Mouse (Mus musculus) heart, adult 8-10 months (tissue): ENCODE data around the gene Osbpl10. TPM values are rescaled to one million over a fixed set of nuclear protein-coding genes. Genes with fewer than 3 reads are reported as not detected.

Experiments used
- DNase-seq: peaks from one replicate; pipeline ENCODE4 v3.0.0; 2022; ENCODE audit warnings: low spot score
- total RNA-seq, 4 experiments: library from RNA; stranded (reverse); gene quantifications; 2 replicates each; pipeline ENCODE4 v1.2.4; 2022

Osbpl10 gene
- total RNA-seq, 4 experiments from 2014 or later, result 2.5 to 4.9 (median 3.3) TPM

DNA sequence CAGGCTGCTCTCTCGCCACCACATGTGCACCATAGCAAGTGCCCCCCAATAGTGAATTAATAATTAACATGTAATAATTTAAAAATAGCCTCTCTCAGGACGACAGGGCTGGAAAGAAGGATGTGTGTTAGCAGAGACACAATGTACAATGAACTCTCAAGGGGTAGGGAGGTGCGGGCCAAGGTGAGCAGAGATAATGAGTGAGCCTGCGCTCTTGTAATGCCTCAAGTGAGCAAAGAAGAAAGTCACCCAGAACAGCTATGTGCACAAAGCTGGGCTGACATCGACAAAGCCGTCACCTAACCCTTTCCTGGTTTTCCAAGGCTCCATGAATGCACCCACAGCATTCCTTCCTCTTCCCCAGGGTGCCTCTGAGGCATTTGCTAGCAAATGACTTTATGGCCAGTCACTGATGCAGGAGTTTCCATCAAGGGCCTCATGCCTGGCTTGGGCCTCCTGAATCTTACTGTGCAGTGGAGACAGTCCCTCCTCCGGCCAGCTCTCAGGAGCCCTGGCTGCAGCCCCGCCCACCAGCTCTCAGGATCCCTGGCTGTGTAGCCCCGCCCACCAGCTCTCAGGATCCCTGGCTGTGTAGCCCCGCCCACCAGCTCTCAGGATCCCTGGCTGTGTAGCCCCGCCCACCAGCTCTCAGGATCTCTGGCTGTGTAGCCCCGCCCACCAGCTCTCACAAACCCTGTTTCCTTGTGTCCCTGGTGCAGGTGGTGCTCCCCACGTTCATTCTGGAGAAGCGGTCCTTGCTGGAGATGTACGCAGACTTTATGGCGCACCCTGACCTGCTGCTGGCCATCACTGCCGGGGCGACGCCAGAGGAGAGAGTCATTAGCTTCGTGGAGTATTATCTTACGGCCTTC is 237.7 kb downstream of the Osbpl10 start:
- no peak for DNase-seq

- no peak for DNase-seq
These were observed 239.6 kb downstream of the Osbpl10 start for GRCm38 (mm10) chr9:115217984-115218383.

DNA sequence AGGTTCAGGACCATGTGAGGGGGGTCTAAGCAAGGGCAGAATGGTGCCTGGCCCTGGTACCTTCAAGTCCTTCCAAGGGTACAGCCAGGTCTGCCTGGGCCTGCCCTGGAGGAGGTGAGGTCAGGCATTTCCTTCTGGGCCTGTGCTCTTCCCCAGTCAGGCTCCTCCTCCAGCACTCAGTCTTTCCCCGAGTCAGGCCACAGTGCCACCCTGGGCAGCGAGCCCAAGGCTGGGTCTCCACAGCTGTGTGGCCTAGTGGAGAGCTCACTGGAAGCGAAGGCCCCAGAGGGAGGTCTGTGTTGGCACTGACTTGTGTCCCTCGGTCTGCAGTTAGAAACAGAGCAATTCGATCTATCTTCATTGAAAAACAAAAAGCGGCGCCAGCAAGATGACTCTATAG is 242.1 kb downstream of the Osbpl10 start:
- DNase-seq, result no peak

GRCm38 (mm10) chr9:115221265-115221664 is 242.9 kb downstream of the Osbpl10 start:
- no peak for DNase-seq

DNA sequence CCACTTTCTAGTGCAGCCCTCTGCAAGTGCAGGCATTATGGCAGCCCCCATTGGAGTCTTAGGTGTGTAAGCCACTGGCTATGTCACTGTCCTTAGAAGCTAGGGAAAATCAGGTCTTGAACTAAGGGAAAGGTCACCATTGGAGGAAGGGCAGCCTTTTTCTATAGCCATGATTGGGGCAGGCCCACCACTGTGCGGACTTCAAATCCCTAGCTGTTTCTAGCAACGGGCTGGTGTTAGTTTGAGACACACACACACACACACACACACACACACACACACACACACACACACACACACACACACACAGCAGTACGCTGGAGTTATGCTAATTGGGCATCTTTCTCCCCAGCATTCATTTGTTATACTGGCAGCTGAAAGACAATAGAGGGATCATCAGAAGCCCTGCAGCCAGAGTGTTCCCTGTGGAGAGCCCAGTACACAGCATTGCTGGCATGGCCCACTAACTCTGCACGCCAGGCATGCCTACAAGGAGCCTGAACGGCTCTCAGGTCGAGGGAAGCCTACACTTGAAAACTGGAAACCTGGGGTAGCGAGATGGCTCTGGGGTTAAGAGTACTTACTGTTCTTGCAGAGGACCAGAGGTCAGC is 246.5 kb downstream of the Osbpl10 start:
- DNase-seq, result no peak

DNA sequence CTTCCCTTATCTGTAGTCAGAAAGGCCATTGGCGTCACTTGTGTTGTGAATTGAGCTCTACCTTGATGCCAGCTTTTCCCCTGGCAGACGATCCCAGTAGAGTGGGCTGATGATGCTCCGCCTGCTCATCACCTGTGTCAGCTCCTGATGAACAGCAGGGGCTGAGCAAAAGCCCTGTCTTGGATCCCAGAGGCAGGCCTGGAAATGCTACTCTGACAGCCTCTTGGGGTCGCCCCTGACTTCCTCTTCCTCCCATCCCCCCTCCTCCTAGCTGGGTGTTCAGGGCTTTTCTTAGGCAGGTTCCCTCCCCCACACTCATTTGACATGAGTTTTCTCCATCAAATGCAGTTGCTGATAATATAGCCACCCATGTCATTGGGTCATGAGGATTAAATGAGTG is 250.8 kb downstream of the Osbpl10 start:
- no peak for DNase-seq

GRCm38 (mm10) chr9:115229676-115230075 is 251.3 kb downstream of the Osbpl10 start:
- DNase-seq, result no peak

DNA sequence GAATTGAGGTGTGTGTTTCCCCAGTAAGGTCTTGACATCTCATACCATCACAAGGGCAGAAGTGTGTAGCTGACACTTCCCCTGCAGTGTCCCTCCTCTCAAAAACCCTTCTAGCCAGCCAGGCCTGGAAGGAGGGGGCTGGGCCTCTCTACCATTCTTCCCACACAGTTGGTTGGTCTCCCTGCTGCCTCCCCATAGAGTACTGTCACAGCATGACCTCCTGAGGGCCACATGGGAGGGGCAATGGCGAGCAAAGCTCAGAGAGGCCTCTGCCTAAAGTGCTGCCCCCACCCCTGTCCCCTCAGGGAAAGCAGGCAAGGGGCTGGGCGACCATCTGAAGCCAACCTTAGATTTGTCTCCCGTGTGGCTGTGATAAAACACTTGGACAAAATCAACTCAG is 251.8 kb downstream of the Osbpl10 start:
- DNase-seq, result no peak

GRCm38 (mm10) chr9:115231476-115231875 is 253.1 kb downstream of the Osbpl10 start:
- no peak for DNase-seq

DNA sequence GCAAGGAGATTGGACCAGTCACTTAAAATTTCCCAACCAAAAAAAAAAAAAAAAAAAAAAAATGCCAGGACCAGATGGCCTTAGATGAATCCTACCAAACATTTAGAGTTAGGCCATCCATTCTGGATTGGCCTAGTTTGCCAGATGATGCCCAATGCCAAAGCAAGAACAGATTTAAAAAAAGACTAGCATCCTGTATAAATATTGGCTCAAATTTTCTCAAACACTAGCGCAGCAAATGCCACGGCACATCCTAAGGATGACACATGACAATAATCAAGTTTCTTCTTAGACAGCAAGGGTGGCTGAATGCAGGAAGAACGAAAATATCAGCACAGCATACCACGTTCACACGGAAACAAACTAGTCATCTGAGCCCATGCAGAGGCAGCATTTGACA is 255.4 kb downstream of the Osbpl10 start:
- no peak for DNase-seq

DNA sequence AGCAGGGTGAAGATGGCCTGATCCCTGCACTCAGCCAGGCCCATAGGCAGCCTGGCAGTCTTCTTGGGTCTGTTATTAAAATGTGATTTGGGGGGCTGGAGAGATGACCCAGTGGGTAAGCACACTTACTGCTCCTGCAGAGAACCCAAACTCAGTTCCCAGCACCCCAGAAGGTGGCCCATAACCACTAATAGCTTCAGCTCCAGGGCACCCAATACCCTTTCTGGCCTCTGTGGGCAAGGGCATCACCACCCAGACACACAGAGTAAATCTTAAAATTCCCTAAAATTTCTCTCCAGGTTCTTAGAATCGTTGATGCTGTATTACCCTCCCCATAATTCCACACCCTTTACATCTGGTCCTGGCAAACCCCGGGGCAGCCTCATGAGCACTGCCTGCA is 256.2 kb downstream of the Osbpl10 start:
- no peak for DNase-seq

- DNase-seq, result peak; percentile 33
These were observed 258.0 kb downstream of the Osbpl10 start for GRCm38 (mm10) chr9:115236352-115236841.

- DNase-seq, result no peak
These were observed 259.6 kb downstream of the Osbpl10 start for GRCm38 (mm10) chr9:115237943-115238342.

- no peak for DNase-seq
These were observed 261.5 kb downstream of the Osbpl10 start for GRCm38 (mm10) chr9:115239861-115240260.

GRCm38 (mm10) chr9:115243630-115244029 is 265.3 kb downstream of the Osbpl10 start:
- DNase-seq, result no peak

DNA sequence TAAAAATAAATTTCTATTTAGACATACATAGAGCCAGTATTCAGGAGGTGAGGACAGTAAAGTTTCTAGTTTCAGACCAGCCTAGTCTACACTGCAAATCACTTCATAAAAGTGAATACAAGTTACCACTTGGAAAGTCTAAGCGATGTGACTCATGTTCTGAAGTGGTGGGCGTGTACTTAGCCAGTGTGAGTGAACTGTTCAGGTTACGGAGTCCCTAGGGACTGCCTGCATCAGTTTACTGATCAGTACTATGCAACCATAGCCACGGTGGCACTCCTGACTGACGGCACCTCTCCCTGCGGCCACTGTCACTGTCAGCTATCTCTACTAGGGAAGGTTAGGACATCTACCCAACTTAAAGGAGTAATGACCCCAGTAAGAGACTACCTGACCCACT is 266.7 kb downstream of the Osbpl10 start:
- no peak for DNase-seq

- DNase-seq, result no peak
These were observed 270.8 kb downstream of the Osbpl10 start for GRCm38 (mm10) chr9:115249145-115249544.

DNA sequence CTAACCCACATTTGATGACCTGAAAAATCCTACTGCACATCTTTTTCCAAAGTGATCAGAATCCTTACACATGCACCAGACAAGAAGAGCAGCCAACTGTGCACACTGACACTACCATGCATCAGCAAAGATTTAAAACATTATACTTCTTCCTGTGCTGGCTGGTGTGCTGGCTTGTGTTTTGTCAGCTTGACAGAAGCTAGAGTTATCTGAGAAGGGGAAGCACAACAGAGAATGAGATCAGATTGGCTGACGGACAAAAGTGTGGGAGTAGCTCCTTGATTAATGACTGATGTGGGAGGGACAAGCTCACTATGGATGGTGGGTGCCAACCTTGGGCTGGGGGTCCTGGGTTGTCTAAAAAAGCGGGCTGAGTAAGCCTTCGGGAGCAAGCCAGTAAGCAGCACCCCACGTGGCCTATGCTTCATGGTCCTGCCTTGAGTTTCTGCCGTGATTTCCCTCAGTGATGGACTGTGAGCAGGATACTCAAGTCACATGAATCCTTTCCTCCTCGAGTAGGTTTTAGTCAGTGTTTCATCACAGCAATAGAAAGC is 279.4 kb downstream of the Osbpl10 start:
- no peak for DNase-seq

GRCm38 (mm10) chr9:115259866-115260265 is 281.5 kb downstream of the Osbpl10 start:
- DNase-seq, result no peak

- DNase-seq, result no peak
These were observed 282.1 kb downstream of the Osbpl10 start for GRCm38 (mm10) chr9:115260464-115260863.

- peak; percentile 19 for DNase-seq
These were observed 283.1 kb downstream of the Osbpl10 start for GRCm38 (mm10) chr9:115261456-115261855.

- DNase-seq, result no peak
These were observed 283.5 kb downstream of the Osbpl10 start for GRCm38 (mm10) chr9:115261896-115262295.

- DNase-seq, result no peak
These were observed 293.2 kb downstream of the Osbpl10 start for GRCm38 (mm10) chr9:115271556-115271955.
